Mouse (Mus musculus) embryonic facial prominence, embryonic 15.5 days (tissue): ENCODE data around the gene Lrp8. TPM values are rescaled to one million over a fixed set of nuclear protein-coding genes. Genes with fewer than 3 reads are reported as not detected.

Source experiments
- ATAC-seq: fragments of 200-750 bp; cut with Nextera tagmentation; 2 replicates; pipeline ENCODE4 v1.8.0; 2017; ENCODE audit warnings: low read depth, moderate TSS enrichment; ENCODE audit not compliant: insufficient number of reproducible peaks, low FRiP score, low TSS enrichment
- H3K27ac ChIP-seq: fragments of 300-500 bp; sonication (generic); replicated peaks from 2 replicates; pipeline ENCODE4 v1.5.1; 2015; ENCODE audit warnings: mild to moderate bottlenecking, inconsistent platforms
- H3K27me3 ChIP-seq: fragments of 300-500 bp; sonication (generic); 2 replicates; pipeline ENCODE4 v1.6.1; 2015; ENCODE audit warnings: inconsistent platforms
- H3K36me3 ChIP-seq: fragments of 300-500 bp; sonication (generic); 2 replicates; pipeline ENCODE4 v1.6.1; 2015; ENCODE audit warnings: mild to moderate bottlenecking, inconsistent platforms
- H3K4me1 ChIP-seq: fragments of 300-500 bp; sonication (generic); 2 replicates; pipeline ENCODE4 v1.6.1; 2015; ENCODE audit warnings: inconsistent platforms
- H3K4me2 ChIP-seq: fragments of 300-500 bp; sonication (generic); replicated peaks from 2 replicates; pipeline ENCODE4 v1.6.1; 2015; ENCODE audit warnings: mild to moderate bottlenecking, inconsistent platforms
- H3K4me3 ChIP-seq: fragments of 300-500 bp; sonication (generic); replicated peaks from 2 replicates; pipeline ENCODE4 v1.5.1; 2015; ENCODE audit warnings: mild to moderate bottlenecking, inconsistent platforms
- H3K9ac ChIP-seq: fragments of 300-500 bp; sonication (generic); 2 replicates; pipeline ENCODE4 v1.6.1; 2015; ENCODE audit warnings: inconsistent platforms
- H3K9me3 ChIP-seq: fragments of 300-500 bp; sonication (generic); replicated peaks from 2 replicates; pipeline ENCODE4 v1.6.1; 2016; ENCODE audit warnings: inconsistent platforms
- WGBS: fragments of 180-500 bp; shearing (Covaris S2); methylation state at CpG from one replicate; pipeline ENCODE4 v1.1.7; 2015; 5-methylcytosine and 5-hydroxymethylcytosine counted together
- polyA plus RNA-seq: library from polyadenylated mRNA; unstranded; fragments of >200 nt; fragmentation: Nextera tagmentation; extraction: Ambion mirVana; gene quantifications from 2 replicates; pipeline ENCODE4 v1.2.1, GENCODE M21; 2015

The Lrp8 gene
- 3.5 and 3.9 TPM in 2 replicates for polyA plus RNA-seq

DNA sequence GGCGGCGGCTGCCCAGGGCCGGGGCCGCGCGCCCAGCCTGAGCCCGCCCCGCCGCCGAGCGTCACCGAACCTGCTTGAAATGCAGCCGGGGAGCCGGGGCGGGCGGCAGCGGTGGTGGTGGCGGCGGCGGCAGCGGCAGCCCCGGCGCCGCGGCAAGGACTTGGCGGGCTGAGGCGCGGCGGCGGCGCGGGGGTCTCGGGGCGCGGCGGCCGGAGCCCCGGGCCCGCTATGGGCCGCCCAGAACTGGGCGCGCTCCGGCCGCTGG lies at the start of gene Lrp8:
Lrp8 (plus strand) TSS at position 77 of the 265 bp plus-strand sequence.
- WGBS = 1% methylated on average over 25 of the region's 44 CpGs

DNA sequence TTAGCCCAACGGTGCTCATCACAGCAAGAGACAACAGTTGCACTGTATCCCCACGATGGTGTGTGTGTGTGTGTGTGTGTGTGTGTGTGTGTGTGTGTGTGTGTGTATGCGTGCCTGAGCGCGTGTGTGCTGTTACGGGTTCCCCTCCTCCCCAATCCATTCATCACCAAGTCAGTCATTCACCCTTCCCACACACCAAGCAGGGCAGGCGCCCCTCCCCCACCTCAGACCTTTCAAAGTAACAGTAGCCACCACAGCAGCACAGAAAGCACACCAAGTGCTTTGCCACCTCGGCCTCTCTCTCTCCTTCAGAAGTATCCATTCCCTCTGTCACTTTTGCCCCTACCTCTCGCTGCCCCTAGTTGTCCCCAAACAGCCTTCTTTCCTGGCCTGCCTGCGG lies 45.8 kb upstream of the Lrp8 start:
- Histone ChIP-seq H3K27ac (no peak overlapping the region), H3K4me3 (no peak overlapping the region), H3K9ac (no peak overlapping the region), H3K9me3 (no peaks in the 10 kb centered on the region), H3K4me1 (peaks cover 13% of the 10 kb centered on the region; the same call in 1 of the 2 replicates), H3K27me3 (peaks cover 6% of the 10 kb centered on the region; the same call in 1 of the 2 replicates), H3K36me3 (no peaks in the 10 kb centered on the region), H3K4me2 (no peak overlapping the region)
- no peak for ATAC-seq
- 39% methylated on average over 10 of the region's 10 CpGs for WGBS

More for the DNA sequence above, at the start of gene Lrp8:
- peak within 1 kb of the TSS; percentile 62 for H3K9ac ChIP-seq
- peak within 1 kb of the TSS; percentile 99 for H3K4me2 ChIP-seq
- H3K36me3 ChIP-seq = no peaks in the 10 kb centered on the region
- peaks cover 28% of the 10 kb centered on the region for H3K4me1 ChIP-seq
- H3K9me3 ChIP-seq = no peaks in the 10 kb centered on the region
- peaks cover 21% of the 10 kb centered on the region for H3K27me3 ChIP-seq
- no peak for ATAC-seq
- peak within 1 kb of the TSS; percentile 72 for H3K4me3 ChIP-seq
- peak within 1 kb of the TSS; percentile 25; the same call in 1 of the 2 replicates for H3K27ac ChIP-seq

DNA sequence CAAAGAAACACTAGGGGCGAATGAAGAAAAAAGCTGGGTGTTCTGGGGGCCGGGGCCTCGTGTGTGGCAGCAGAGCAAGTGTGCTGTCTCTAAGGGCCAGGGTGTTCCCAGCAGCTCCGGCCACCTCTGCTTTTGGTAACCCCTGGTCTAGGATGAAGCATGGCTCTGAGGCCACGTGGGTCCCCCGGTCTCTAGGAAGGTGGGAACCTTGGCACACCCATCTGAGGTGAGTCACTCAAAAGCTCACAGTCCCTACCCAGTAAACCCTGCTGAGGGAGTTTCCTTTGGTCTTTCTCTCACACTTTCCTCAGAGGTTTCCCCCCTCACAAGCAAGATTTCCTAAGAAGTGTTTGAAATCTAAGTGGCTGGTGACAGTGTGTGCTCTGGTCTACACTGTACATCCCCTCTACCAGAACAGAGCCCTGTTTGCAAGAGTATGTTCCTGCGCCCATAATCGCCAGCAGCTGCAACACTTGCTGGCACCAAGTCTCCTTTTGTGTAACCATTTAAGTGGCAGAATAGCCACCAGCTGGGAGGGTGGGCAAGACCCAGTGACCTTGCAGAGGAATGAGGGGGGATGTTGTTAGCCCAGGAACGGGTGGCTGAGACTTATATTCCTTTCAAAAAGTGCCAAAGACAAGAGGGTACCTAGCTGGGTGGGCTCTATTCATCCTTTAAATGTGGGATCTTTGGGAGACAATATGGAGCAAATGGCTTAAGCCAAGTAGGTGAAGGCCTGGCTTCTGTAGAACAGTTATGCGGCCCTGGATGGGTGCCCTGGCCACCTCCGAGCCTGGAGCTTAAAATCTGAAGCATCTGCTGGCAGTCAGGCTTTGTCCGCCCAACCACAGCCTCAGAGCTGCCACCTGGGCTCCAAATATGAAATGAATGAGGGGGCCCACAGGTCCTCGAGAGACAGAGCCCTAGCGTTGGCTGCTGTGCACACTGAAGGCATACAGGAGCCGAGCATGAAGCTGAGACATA lies 44.3 kb upstream of the Lrp8 start:
- Histone ChIP-seq H3K27me3 (peaks cover 6% of the 10 kb centered on the region; the same call in 1 of the 2 replicates), H3K4me1 (peaks cover 13% of the 10 kb centered on the region; the same call in 1 of the 2 replicates), H3K4me3 (no peak overlapping the region), H3K4me2 (no peak overlapping the region), H3K9me3 (no peaks in the 10 kb centered on the region), H3K9ac (no peak overlapping the region), H3K27ac (no peak overlapping the region), H3K36me3 (no peaks in the 10 kb centered on the region)
- 63% methylated on average over 15 of the region's 15 CpGs for WGBS
- ATAC-seq = no peak

- Histone ChIP-seq H3K9me3 (no peaks in the 10 kb centered on the region), H3K4me1 (peaks cover 13% of the 10 kb centered on the region; the same call in 1 of the 2 replicates), H3K9ac (no peak overlapping the region), H3K4me2 (no peak overlapping the region), H3K27ac (no peak overlapping the region), H3K27me3 (peaks cover 6% of the 10 kb centered on the region; the same call in 1 of the 2 replicates), H3K4me3 (no peak overlapping the region), H3K36me3 (no peaks in the 10 kb centered on the region)
- 79% methylated on average over 9 of the region's 9 CpGs for WGBS
- no peak for ATAC-seq
Measured at GRCm38 (mm10) chr4:107758938-107759337, 43.1 kb upstream of the Lrp8 start.

- Histone ChIP-seq H3K27ac (no peak overlapping the region), H3K4me2 (no peak overlapping the region), H3K4me3 (no peak overlapping the region), H3K9me3 (no peaks in the 10 kb centered on the region), H3K9ac (no peak overlapping the region), H3K27me3 (no peaks in the 10 kb centered on the region), H3K36me3 (no peaks in the 10 kb centered on the region), H3K4me1 (peaks cover 18% of the 10 kb centered on the region)
- 58% methylated on average over 3 of the region's 3 CpGs for WGBS
- no peak for ATAC-seq
Measured at GRCm38 (mm10) chr4:107763001-107763400, 39.1 kb upstream of the Lrp8 start.

DNA sequence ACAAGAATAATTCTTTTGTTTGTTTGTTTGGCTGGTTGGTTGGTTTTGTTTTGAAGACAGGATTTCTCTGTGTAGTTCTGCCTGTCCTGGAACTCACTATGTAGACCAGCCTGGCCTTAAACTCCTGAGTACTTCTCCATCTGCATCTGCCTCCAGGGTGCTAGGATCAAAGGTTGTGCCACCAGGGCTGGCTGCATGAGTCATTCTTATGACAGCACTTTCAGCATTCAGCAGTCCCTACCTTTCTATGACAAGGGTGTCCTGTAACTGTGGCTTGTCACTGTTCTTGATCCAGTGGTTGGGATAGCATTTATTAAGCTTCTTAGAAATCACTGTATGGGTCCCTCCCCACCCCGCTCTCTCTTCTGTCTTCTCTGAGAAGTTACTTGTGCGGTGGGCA lies 38.5 kb upstream of the Lrp8 start:
- no peak overlapping the region for H3K9ac ChIP-seq
- no peaks in the 10 kb centered on the region for H3K27me3 ChIP-seq
- ATAC-seq = no peak

DNA sequence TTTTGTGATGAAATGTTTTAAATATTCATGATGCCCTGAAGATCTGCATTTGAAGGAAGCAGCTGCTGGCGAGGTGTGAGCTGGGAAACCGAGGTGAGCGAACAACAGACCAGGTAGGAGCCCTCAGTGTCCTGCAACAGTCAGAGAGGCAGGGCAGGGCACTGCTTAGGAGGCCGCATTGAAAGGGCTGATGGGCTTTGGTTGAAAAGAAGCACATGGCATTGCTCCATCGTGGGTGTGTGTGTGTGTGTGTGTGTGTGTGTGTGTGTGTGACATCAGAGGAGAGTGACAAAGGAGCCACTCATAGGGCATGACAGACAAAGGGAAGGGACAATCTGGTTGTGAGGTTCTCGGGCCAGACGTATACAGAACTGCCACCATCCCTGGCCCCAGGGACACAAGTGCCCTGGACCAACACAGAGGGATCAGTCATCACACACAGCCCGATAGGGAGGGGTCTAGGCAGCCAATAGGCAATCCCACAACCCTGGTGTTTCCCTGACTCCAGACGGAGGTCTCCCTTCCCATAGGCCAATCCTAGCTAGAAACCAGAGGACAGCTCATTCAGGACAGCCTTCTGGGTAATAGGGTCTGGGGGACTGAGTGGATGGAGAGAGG lies 36.8 kb upstream of the Lrp8 start:
- Histone ChIP-seq H3K36me3 (no peaks in the 10 kb centered on the region), H3K4me1 (peaks cover 14% of the 10 kb centered on the region), H3K9me3 (no peaks in the 10 kb centered on the region), H3K27me3 (no peaks in the 10 kb centered on the region), H3K4me3 (no peak overlapping the region), H3K9ac (no peak overlapping the region), H3K27ac (no peak overlapping the region), H3K4me2 (no peak overlapping the region)
- no peak for ATAC-seq
- WGBS = 66% methylated on average over 9 of the region's 9 CpGs

More for the DNA sequence above, 38.5 kb upstream of the Lrp8 start:
- Histone ChIP-seq H3K4me1 (peaks cover 14% of the 10 kb centered on the region), H3K9me3 (no peaks in the 10 kb centered on the region), H3K27ac (no peak overlapping the region), H3K4me3 (no peak overlapping the region), H3K4me2 (no peak overlapping the region), H3K36me3 (no peaks in the 10 kb centered on the region)
- WGBS = 90% methylated on average over 2 of the region's 2 CpGs

- no peak overlapping the region for H3K4me2 ChIP-seq
- H3K27ac ChIP-seq = no peak overlapping the region; the same call in 1 of the 2 replicates
- peaks cover 14% of the 10 kb centered on the region for H3K4me1 ChIP-seq
- WGBS = 45% methylated on average over 5 of the region's 5 CpGs
- no peak overlapping the region for H3K9ac ChIP-seq
- no peak overlapping the region for H3K4me3 ChIP-seq
- H3K36me3 ChIP-seq = no peaks in the 10 kb centered on the region
- no peaks in the 10 kb centered on the region for H3K27me3 ChIP-seq
- ATAC-seq = no peak
- H3K9me3 ChIP-seq = no peaks in the 10 kb centered on the region
Measured at GRCm38 (mm10) chr4:107766182-107766581, 35.9 kb upstream of the Lrp8 start.

GRCm38 (mm10) chr4:107772122-107772825 lies 29.8 kb upstream of the Lrp8 start:
- Histone ChIP-seq H3K9ac (no peak overlapping the region), H3K27me3 (no peaks in the 10 kb centered on the region), H3K36me3 (no peaks in the 10 kb centered on the region), H3K4me1 (no peaks in the 10 kb centered on the region), H3K9me3 (no peaks in the 10 kb centered on the region), H3K27ac (no peak overlapping the region), H3K4me3 (no peak overlapping the region), H3K4me2 (no peak overlapping the region)
- WGBS = 76% methylated on average over 16 of the region's 16 CpGs
- ATAC-seq = no peak

DNA sequence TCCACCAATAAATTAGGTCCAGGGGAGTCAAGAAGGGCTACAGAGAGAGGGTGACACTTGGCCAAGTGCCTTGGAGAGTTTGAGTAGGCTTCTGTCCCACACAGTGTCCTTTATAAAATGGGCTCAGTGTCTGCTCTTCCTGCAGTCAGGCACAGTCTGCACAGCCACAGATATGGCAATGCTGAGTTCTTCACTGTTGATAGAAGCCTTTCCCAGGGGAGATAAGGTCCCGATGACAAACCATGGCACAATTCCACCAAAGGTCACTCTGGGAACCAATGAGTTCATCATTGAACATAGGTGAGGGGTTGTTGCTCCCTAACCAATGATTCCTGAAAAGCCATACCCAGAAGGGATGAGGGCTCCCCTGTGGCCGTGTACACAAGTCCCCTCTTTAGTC lies 27.2 kb upstream of the Lrp8 start:
- Histone ChIP-seq H3K27me3 (no peaks in the 10 kb centered on the region), H3K9ac (no peak overlapping the region), H3K27ac (no peak overlapping the region), H3K9me3 (no peaks in the 10 kb centered on the region), H3K4me2 (no peak overlapping the region), H3K36me3 (no peaks in the 10 kb centered on the region), H3K4me3 (no peak overlapping the region), H3K4me1 (no peaks in the 10 kb centered on the region)
- WGBS = 67% methylated on average over 2 of the region's 2 CpGs
- no peak for ATAC-seq

GRCm38 (mm10) chr4:107775672-107776071 lies 26.4 kb upstream of the Lrp8 start:
- ATAC-seq = peak; percentile 79
- no peak overlapping the region for H3K4me2 ChIP-seq
- H3K9me3 ChIP-seq = no peaks in the 10 kb centered on the region
- H3K4me3 ChIP-seq = no peak overlapping the region
- no peaks in the 10 kb centered on the region for H3K4me1 ChIP-seq
- 0 out of 2 replicates have a peak overlapping the region, but pooled peaks have one; percentile 17 for H3K27ac ChIP-seq
- H3K36me3 ChIP-seq = no peaks in the 10 kb centered on the region
- WGBS = 28% methylated on average over 7 of the region's 7 CpGs
- no peak overlapping the region for H3K9ac ChIP-seq
- no peaks in the 10 kb centered on the region for H3K27me3 ChIP-seq
